Mouse (Mus musculus) stomach, postnatal 0 days (tissue): ENCODE data around the gene Mrps7.

Source experiments
- CTCF ChIP-seq: IDR thresholded peaks from 2 replicates; pipeline ENCODE4 v1.5.1; 2016; ENCODE audit warnings: antibody characterized with exemption, low read depth, mild to moderate bottlenecking, moderate library complexity
- EP300 ChIP-seq: optimal IDR thresholded peaks from 2 replicates; pipeline ENCODE3; 2016; ENCODE audit warnings: antibody characterized with exemption

DNA sequence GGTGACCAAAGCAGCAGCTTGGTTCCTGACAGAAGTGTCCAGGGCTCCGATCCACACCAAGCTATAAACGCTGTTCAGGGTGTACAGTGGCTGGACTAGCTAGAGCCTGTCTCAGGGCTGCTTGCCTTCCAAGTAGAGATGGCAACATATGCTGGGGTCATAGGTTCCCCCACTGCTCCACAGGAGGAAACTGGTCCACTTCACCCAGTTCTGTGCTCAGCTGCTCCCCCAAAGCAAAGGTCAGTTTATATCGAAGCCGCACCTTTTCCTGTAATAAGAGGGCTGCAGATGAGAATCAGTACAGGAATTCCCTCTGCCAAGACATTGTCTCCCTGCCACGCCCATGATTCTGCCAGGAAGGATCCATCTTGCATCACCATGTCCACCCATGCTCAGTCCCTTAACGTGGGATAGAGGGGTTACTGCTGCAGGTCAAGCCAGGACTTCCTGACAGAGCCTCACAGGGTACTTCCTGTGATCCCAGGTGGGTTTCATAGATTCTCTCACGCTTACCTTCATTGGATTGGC lies 18.1 kb upstream of the Mrps7 start:
- TF ChIP-seq CTCF (no peak), EP300 (no peak)
